Mouse (Mus musculus) C2C12 (cell line): ENCODE data around the gene Thegl. TPM values are rescaled to one million over a fixed set of nuclear protein-coding genes. Genes with fewer than 3 reads are reported as not detected.

Experiments used
- H3K27me3 ChIP-seq: one replicate; pipeline ENCODE4 v1.6.1; 2011; ENCODE audit not compliant: control insufficient read depth, insufficient read depth, insufficient read length
- H3K36me3 ChIP-seq: one replicate; pipeline ENCODE4 v1.6.1; 2011; ENCODE audit not compliant: control insufficient read depth, insufficient read depth
- H3K4me3 ChIP-seq: one replicate; pipeline ENCODE4 v1.5.1; 2011; ENCODE audit warnings: mild to moderate bottlenecking, control low read depth; ENCODE audit not compliant: poor library complexity, insufficient read depth, severe bottlenecking
- H3K79me2 ChIP-seq: one replicate; pipeline ENCODE4 v1.6.1; 2011; ENCODE audit not compliant: control insufficient read depth, insufficient read depth
- H3K79me3 ChIP-seq: one replicate; pipeline ENCODE4 v1.6.1; 2011; ENCODE audit warnings: low read depth, control low read depth
- H3ac ChIP-seq: one replicate; pipeline ENCODE3; 2011; ENCODE audit warnings: low read depth; ENCODE audit not compliant: control insufficient read depth, insufficient read length
- CEBPB ChIP-seq: IDR thresholded peaks from one replicate; pipeline ENCODE4 v1.6.1; 2011; ENCODE audit warnings: low read depth, mild to moderate bottlenecking, control low read depth, moderate library complexity
- CTCF ChIP-seq: IDR thresholded peaks from one replicate; pipeline ENCODE4 v1.5.1; 2011; ENCODE audit not compliant: control insufficient read depth, insufficient read depth, insufficient read length
- FOSL1 ChIP-seq: IDR thresholded peaks from one replicate; pipeline ENCODE4 v1.8.0; 2011; ENCODE audit warnings: mild to moderate bottlenecking, low read length; ENCODE audit not compliant: poor library complexity, insufficient read depth, severe bottlenecking
- MAX ChIP-seq: IDR thresholded peaks from one replicate; pipeline ENCODE4 v1.6.1; 2011; ENCODE audit warnings: mild to moderate bottlenecking, control low read depth
- MYOD1 ChIP-seq: IDR thresholded peaks from one replicate; pipeline ENCODE4 v1.6.1; 2011; ENCODE audit warnings: low read depth; ENCODE audit not compliant: control insufficient read depth, insufficient read length
- MYOG ChIP-seq: IDR thresholded peaks from one replicate; pipeline ENCODE4 v1.6.1; 2011; ENCODE audit not compliant: control insufficient read depth, insufficient read length; ENCODE audit errors: extremely low read depth
- USF1 ChIP-seq: IDR thresholded peaks from one replicate; pipeline ENCODE4 v1.6.1; 2011; ENCODE audit warnings: low read depth, mild to moderate bottlenecking, control low read depth, moderate library complexity
- polyA plus RNA-seq: library from polyadenylated mRNA; unstranded; fragments of >200 nt; fragmentation: generic; extraction: Trizol; gene quantifications from one replicate; pipeline ENCODE4 v1.2.1, GENCODE M21; 2012; ENCODE audit warnings: missing spikeins

Thegl gene
- polyA plus RNA-seq, 1 experiment: not detected

DNA sequence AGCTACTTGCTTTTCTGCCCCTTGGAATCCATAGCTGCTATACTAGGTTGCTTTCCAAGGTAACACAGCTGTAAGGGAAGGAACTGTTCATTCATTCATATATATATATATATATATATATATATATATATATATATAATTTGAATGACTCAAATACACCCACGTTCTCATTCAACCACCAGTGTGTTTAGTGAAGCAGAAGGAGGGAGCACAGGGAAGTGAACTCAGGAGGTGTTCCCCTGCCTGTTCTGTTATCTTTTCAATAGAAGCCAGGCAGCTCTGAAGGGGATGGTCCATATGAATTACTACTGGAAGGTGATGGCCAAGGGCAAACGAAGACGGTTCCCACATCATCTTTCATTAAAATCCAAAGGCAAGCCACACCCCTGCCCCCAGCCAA is 71.3 kb downstream of the Thegl start:
- Histone ChIP-seq H3K27me3 (no peaks in the 10 kb centered on the region), H3K79me2 (no peaks in the 10 kb centered on the region), H3ac (no peak overlapping the region), H3K79me3 (no peaks in the 10 kb centered on the region), H3K4me3 (no peak overlapping the region), H3K36me3 (no peaks in the 10 kb centered on the region)
- TF ChIP-seq CEBPB (no peak), CTCF (no peak), USF1 (no peak), MAX (no peak), MYOD1 (no peak), FOSL1 (no peak), MYOG (no peak)

DNA sequence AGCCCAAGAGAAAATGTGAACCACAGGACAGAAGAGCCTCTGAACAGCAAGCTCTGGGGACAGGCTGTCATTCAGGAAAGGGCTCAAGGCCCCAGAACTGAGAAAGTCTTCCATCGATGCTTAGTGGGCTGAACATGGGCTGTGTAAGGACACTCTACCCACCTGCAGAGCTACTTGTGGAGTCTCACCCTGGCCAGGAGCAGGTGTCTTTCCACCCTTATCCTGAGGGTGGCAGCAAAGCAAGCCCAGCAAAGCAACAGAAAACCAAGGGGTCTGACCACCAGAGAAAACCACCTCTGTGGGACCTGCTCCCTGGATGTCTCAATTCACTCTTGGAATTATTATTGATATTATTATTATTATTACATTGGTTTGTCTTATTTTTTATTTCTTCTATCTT is 73.5 kb downstream of the Thegl start:
- Histone ChIP-seq H3K36me3 (no peaks in the 10 kb centered on the region), H3ac (no peak overlapping the region), H3K4me3 (no peak overlapping the region), H3K27me3 (no peaks in the 10 kb centered on the region), H3K79me3 (no peaks in the 10 kb centered on the region), H3K79me2 (no peaks in the 10 kb centered on the region)
- TF ChIP-seq MAX (no peak), MYOG (no peak), CTCF (peak; percentile 55)

DNA sequence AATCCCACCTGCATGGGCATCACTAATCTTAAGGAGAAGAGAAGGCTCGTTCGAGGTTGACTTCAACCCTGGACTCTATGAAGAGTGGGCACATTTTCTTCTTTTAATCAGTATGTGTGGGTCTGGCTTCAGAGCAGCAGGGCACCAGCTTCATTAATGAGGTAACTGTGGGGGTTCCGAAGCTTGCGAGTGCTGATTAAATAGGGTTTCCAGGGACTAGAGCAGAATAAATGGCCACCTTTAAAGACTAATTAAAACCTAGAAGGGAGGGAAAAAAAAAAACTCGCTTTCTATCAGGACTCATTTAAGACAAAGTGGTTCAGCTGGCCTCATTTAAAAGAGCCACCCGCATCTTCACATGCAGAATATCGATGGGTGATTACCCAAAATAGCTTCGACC is 74.1 kb downstream of the Thegl start:
- no peaks in the 10 kb centered on the region for H3K27me3 ChIP-seq
- no peaks in the 10 kb centered on the region for H3K36me3 ChIP-seq
- no peaks in the 10 kb centered on the region for H3K79me3 ChIP-seq
- H3K4me3 ChIP-seq: no peak overlapping the region
- no peak overlapping the region for H3ac ChIP-seq
- TF ChIP-seq CTCF (no peak), FOSL1 (no peak), MAX (no peak), MYOG (no peak), USF1 (no peak), CEBPB (no peak), MYOD1 (no peak)
- no peaks in the 10 kb centered on the region for H3K79me2 ChIP-seq

DNA sequence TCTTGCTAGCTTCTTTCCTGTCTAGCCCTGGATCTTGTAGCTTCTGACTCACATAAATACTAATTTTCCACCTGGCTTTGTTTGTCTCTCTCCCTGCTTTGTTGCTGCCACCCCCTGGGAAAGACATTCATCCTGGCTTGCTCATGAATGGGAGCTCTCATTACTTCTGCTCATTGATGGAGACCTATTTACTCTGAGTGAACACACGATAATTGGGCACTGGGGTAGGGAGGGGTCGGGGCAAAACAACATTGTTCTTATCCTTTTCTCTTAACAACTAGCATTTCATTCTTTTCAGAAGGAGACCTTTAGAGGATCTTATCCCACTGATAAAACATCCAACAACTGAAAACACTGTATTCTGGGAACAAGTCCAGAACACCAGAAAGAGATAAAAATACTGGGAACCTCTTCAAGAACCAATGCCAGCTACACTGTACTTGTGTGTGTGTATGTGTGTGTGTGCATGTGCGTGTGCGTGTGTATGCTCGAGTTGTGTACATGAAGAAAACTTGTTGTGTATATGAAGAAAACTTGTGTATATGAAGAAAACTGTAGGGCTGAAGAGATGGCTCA is 74.8 kb downstream of the Thegl start:
- no peaks in the 10 kb centered on the region for H3K36me3 ChIP-seq
- no peak overlapping the region for H3ac ChIP-seq
- no peaks in the 10 kb centered on the region for H3K79me3 ChIP-seq
- no peaks in the 10 kb centered on the region for H3K27me3 ChIP-seq
- H3K4me3 ChIP-seq: no peak overlapping the region
- H3K79me2 ChIP-seq: no peaks in the 10 kb centered on the region
- no peak for TF ChIP-seq MAX
- TF ChIP-seq CTCF: no peak
- no peak for TF ChIP-seq FOSL1
- TF ChIP-seq MYOG: no peak
- no peak for TF ChIP-seq USF1
- no peak for TF ChIP-seq MYOD1
- no peak for TF ChIP-seq CEBPB

DNA sequence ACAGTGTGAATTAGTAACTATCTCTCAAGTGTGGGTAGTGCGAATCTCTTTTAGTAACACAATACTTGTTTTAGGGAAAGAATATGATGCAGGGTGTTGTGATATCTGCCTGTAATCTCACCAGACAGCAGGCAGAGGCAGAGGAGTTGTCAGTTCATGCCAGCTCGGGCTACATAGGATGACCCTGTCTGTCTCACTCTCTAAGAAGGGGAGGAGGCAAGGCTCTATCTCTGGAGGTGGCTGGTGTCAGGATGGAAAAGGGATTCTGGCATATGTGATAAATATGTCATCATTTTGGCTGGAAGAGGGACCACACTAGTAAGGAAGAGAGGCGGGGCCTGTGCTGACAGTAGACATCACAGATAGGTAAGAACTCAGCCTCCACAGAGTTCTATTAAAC is 76.1 kb downstream of the Thegl start:
- TF ChIP-seq FOSL1 (no peak), MYOD1 (no peak), USF1 (no peak), CTCF (no peak), MYOG (no peak), MAX (no peak), CEBPB (no peak)
- no peaks in the 10 kb centered on the region for H3K79me2 ChIP-seq
- H3K79me3 ChIP-seq: no peaks in the 10 kb centered on the region
- no peaks in the 10 kb centered on the region for H3K36me3 ChIP-seq
- H3K4me3 ChIP-seq: no peak overlapping the region
- no peak overlapping the region for H3ac ChIP-seq
- no peaks in the 10 kb centered on the region for H3K27me3 ChIP-seq

DNA sequence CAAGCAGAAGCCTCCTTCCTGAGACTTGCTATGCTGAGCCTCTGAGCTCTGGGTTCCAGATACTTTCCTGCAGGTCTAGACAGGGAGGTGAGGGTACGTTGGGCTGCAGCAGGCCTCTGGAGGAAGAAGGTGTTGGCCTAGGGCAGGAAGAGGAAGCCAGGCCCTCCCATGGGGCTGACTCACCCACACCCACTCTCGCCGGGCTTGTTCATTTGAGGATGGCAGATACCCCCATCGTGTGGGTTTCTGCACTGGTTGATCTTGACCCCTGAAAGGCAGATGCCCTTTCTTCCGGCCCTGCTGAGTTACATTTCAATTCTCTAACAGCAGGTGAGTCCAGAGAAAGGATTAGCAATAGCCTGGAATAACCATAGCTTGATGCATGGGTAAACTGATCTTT is 76.7 kb downstream of the Thegl start:
- Histone ChIP-seq H3K79me2 (no peaks in the 10 kb centered on the region), H3K79me3 (no peaks in the 10 kb centered on the region), H3K36me3 (no peaks in the 10 kb centered on the region), H3ac (no peak overlapping the region), H3K4me3 (no peak overlapping the region), H3K27me3 (no peaks in the 10 kb centered on the region)
- no peak for TF ChIP-seq MYOG
- TF ChIP-seq FOSL1: no peak
- TF ChIP-seq MYOD1: no peak
- no peak for TF ChIP-seq USF1
- no peak for TF ChIP-seq CTCF
- TF ChIP-seq MAX: no peak
- TF ChIP-seq CEBPB: no peak
